Mouse (Mus musculus): Measurements from ENCODE around the gene Hoxa6. TPM values are rescaled to one million over a fixed set of nuclear protein-coding genes. Genes with fewer than 3 reads are reported as not detected.

Hoxa6 gene
- total RNA-seq, 1 experiment from 2014 or later = not detected

DNA sequence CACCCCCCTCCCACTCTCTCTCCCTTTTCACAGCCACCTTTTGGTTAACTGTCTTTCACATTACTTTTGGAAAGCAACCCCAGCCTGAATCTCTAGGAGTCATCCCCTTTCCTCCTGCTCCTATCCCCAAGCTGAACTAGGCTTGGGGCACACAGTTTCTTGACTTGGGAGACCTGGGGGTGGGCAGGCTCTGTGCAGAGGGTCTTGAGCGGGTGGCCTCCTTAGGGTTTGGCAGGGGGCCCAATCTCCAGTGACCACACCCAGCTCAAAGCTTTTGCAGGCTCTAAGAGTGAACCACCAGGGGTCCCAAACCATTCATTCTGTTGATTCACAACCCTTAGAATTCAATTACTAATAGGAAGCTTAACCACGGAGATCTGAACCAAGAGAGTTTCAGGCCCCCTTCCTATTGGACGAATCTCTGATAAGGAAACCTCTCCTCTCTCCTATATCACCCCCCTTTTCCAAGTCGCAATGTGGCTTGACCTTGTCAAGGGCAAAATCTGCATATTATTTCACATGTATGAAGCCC lies 34.3 kb upstream of the Hoxa6 start:
- no peak for ATAC-seq (ENCODE audit: extremely low read depth, insufficient number of reproducible peaks, low FRiP score, poor library complexity, severe bottlenecking)

DNA sequence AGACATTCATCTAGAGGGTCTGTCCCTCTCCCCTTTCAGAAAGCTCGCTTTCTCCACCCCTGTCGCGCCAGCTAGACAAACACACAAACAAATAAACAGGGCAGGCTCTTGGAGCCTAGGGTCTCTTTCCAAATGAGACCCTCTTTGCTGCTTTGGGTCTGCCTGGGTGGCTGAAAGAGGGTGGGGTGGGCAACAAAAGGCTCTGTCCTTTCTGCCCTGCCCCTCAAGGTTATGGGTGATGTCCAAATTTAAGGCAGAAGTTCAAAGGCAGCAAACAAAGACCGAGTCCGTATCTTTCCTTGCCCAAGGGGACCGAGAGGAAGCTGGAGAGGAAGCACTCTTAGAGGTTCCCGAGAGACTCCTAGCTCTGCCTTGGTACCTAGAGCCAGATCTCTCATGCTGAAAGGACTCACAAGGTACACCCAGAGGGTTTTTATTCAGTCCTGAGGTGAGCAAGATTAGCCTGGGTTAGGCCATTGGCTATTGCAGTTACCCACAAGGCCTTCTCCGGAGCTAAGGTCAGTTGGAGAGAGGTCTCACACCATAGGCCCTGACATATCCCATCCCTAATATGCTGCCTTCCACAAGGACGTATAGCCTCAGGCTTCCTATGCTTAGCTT lies 32.6 kb upstream of the Hoxa6 start:
- no peak for ATAC-seq (ENCODE audit: extremely low read depth, insufficient number of reproducible peaks, low FRiP score, poor library complexity, severe bottlenecking)

GRCm38 (mm10) chr6:52240389-52241000 lies 32.0 kb upstream of the Hoxa6 start, which contains the start of gene Hoxa10:
Gene Hoxa10 (minus strand): TSS chr6:52240854.
- peak; percentile 68 for ATAC-seq (ENCODE audit: extremely low read depth, insufficient number of reproducible peaks, low FRiP score, poor library complexity, severe bottlenecking)

DNA sequence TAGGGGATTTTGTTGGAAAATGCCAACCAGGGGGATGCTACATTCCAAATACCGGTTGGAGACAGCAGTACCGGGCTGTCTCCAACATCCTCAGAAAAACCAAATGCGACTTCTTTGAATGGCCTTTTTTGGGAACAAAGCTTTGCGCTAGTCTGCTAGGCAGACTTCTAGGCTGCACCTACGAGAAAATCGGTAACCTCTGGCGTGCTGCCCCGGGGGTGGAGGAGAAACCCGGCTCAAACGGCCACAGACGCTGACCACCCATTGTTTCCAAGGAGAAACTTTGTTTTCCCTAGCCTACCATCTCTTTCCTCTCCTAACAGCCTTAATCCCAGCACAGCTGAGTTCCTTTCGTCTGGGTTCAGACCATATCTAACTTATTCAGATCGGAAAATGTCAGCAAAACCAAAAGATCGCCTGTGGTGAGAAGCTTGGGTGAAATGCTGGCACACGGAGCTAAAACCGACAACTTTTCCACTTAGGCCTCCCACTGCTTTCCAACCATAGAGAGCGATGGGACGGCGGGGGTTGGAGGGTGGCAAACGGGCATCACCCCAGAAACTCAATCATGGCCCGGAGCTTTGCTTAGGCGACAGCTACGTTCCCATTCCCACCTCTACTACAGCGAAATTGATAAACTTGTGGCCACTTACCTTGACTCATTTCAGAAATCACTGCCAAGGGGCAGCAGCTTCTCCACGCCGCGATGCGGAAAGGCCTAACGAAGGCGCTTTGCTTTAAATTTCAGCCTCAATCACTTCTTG lies 31.3 kb upstream of the Hoxa6 start:
- no peak for ATAC-seq (ENCODE audit: extremely low read depth, insufficient number of reproducible peaks, low FRiP score, poor library complexity, severe bottlenecking)

DNA sequence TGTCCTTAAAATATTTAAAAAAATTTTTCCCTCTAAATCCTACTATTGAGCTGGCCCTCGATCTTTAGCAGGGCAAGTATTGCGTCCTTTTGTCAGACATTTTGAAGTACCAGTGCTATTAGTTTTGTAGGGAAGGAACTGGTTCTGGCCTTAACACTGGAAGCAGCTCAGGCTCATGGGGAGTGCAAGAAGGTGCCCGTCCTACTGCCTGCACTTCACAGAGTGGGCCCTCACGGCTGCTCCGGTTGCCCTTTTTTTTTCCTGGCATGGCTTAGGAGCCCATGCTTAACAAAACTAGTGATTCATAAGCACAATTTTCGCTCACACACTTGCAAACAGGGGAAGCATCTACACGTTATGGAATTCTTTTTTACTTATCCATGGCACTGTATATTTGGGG lies 30.5 kb upstream of the Hoxa6 start:
- ATAC-seq (ENCODE audit: extremely low read depth, insufficient number of reproducible peaks, low FRiP score, poor library complexity, severe bottlenecking) = no peak

DNA sequence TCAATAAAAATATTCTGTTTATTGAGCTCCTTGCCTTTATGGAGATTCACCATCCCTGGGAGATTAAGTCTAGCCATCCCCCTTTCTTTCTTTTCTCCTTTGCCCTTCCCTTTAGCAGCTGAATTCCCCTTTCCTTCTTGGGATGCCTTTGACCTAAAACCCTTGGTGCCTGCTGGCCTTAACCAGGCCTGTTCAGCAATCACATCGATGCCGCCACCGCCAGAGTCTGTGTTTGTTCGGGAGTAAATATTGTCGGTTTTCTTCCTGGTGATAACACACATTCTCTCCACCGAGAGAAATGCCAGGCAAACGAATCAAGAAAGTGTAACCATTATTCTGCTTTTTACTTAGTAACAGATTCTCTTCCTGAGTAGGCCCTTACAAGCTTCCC lies 29.6 kb upstream of the Hoxa6 start:
- no peak for ATAC-seq (ENCODE audit: extremely low read depth, insufficient number of reproducible peaks, low FRiP score, poor library complexity, severe bottlenecking)

DNA sequence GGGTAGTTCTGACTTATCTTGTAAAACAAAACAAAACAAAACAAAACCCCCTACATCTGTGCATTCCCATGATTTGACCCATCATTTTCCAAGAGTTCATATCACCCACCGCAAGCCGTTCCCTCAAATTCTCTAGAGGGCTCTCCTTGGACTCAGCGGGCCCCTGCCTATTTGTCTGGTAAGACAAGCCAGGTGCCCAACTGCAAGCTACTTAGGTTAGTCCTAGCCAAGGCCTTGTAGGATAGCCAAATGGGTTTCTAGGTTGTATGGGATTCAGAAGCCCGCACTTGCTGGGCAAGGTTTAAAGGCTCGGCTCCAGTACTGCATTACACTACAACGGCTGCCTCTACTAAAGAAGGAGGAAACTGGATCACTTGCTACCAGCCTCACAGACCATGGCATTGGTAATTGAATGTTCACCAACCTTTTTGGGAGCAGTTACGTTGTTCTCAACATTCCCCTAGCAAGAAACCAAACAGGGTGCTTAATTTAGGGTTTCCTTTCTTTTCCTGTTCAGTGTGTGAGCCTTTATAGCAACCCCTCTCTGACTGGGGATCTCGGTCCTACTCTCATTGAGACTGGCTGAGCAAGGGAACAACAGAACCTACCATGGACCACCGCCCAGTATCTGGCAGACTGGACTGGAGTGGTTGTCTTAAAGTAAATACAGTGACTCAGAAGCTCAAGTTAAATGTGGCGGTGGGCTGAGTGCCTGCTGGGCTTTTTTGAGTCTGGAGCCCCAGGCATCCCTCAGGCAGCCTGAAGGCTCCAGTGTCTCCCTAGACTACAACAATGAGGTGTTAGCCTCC lies 29.0 kb upstream of the Hoxa6 start:
- ATAC-seq (ENCODE audit: extremely low read depth, insufficient number of reproducible peaks, low FRiP score, poor library complexity, severe bottlenecking) = no peak

- no peak for ATAC-seq (ENCODE audit: extremely low read depth, insufficient number of reproducible peaks, low FRiP score, poor library complexity, severe bottlenecking)
Observed at GRCm38 (mm10) chr6:52236806-52237205, 28.3 kb upstream of the Hoxa6 start.

DNA sequence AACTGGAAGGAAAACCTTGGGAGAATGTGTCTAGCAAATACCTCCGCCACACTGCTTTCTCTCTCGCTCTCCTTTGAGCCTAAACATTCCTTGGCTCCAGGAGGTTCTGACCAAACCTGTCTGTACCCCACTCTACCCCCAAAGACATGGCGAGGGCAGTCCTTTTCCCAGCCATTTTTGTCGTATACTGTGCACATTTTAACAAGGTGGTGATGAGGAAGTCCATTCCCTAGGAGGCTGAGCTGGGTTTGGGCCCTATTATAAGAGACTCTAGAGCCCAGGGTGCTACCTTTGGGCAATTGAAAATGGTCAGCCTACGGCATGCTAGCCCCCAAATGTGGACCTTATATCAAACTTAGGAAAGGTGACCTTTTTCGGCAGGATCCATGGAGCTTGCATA lies 27.3 kb upstream of the Hoxa6 start:
- ATAC-seq (ENCODE audit: extremely low read depth, insufficient number of reproducible peaks, low FRiP score, poor library complexity, severe bottlenecking) = no peak

GRCm38 (mm10) chr6:52235267-52235666 lies 26.7 kb upstream of the Hoxa6 start:
- no peak for ATAC-seq (ENCODE audit: extremely low read depth, insufficient number of reproducible peaks, low FRiP score, poor library complexity, severe bottlenecking)

DNA sequence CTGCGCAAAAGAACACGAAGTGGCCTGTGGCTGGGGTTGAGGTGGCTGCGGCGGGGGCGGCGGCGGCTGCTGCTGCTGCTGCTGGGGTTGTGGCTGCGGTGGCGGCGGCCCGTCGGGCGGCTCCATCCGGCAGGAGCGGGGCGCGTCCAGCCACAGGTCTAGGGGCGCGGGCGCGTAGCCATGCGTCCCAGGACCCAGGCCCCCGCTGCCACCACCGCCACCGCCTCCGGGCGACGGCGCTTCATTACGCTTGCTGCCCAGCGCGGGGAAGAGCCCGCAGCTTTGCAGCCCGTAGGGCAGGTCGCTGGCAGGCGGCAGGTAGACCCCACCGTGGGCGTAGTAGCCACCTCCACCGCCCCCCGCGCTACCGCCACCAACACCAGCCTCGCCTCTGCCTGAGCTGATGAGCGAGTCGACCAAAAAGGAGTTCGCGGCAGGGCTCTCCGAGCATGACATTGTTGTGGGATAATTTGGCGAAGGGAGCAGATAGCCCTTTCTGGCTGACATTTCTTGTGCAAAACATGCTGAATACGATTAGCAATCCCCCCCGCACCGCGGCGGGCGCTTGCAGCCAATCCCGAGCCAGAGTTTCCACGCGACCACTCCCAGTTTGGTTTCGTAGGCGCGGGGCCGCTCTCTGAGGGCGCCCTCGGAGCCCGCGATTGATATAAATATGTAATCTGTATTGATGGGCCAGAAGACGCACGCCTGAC lies 26.1 kb upstream of the Hoxa6 start:
- no peak for ATAC-seq (ENCODE audit: extremely low read depth, insufficient number of reproducible peaks, low FRiP score, poor library complexity, severe bottlenecking)

GRCm38 (mm10) chr6:52233546-52234427 lies 25.3 kb upstream of the Hoxa6 start:
- no peak for ATAC-seq (ENCODE audit: extremely low read depth, insufficient number of reproducible peaks, low FRiP score, poor library complexity, severe bottlenecking)

DNA sequence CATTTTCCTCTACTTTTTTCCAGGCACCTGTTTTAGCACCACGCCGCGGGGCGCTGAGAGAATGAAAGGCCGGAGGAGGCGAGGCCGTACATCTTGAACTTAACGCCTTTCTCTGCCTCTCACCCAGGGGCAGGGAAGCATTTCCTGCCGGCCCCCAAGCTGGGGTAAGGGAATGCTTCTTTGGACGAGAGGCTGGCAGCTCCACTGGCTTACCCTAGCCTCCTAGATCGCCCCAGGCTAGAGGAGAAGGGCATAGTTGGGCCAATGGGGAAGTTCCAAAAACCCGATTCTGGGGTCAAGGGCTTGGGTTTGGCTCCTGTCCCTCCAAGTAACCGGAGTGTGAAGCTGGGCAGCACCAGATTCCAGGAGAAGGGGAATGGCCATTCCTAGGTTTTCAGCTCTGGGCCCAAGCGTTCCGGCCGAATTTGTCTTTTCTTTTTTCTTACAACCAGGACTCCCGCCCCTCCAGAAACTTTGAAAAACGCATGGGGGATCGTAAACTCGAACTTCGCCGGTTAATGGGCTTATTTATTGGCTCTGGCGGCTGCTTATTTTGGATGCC lies 24.5 kb upstream of the Hoxa6 start:
- no peak for ATAC-seq (ENCODE audit: extremely low read depth, insufficient number of reproducible peaks, low FRiP score, poor library complexity, severe bottlenecking)

DNA sequence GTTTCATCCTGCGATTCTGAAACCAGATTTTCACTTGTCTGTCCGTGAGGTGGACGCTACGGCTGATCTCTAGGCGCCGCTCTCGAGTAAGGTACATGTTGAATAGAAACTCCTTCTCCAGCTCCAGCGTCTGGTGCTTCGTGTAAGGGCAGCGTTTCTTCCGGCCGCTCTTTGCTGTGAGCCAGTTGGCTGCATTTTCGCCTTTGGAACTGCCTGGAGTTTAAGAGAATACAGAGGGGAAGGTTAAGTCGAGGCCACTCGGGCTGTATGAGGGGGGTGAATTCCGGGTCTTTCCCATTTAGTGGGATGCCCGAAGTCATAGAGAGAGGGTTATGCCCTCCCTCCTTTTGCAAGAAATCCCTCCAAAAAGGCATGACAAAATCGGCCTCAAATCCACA lies 24.0 kb upstream of the Hoxa6 start:
- no peak for ATAC-seq (ENCODE audit: extremely low read depth, insufficient number of reproducible peaks, low FRiP score, poor library complexity, severe bottlenecking)

DNA sequence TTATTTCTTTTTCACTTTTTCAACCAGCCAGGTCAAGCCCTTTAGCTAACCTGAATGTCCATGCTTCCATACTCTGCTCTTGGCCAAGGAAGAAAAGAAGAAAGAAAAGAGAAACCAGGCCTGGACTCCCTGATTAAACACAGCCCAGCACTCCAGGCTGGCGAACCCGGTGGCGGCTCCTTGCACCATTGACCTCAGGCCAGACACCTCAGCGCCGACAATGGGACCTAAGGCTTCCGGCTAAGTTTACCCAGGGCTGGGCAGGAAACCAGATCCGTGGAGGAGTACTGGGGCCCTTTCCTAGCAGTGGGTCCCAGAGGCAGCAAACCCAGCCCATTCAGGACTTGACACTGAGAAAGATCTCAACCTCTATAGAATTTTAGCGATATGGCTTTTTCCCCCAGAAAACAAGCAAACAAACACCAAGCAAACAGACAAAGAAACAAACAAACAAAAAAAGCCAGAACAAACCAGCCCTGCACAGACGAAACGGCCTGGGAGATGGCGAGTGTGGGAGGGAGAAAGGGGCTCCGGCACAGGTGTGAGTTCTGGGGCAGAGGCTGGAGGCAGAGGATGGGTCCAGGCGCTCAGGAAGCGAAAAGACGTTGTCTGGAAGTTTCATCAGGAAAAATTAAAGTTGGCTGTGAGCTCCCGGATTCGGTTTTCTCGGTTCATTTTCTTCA lies 23.5 kb upstream of the Hoxa6 start:
- ATAC-seq (ENCODE audit: extremely low read depth, insufficient number of reproducible peaks, low FRiP score, poor library complexity, severe bottlenecking) = no peak

GRCm38 (mm10) chr6:52230516-52231165 lies 22.1 kb upstream of the Hoxa6 start, which contains the start of gene Hoxa9:
Gene Hoxa9 (minus strand): TSS chr6:52231089.
- no peak for ATAC-seq (ENCODE audit: extremely low read depth, insufficient number of reproducible peaks, low FRiP score, poor library complexity, severe bottlenecking)
